Mouse (Mus musculus) ES-Bruce4 (cell line): ENCODE measurements at regions not wholly inside any gene's neighbourhood (a gene's known extent, or its start where the extent isn't known, plus 50 kb on each side); places are given as distances from the start of the nearest gene placed in this dataset.

ENCODE experiments used
- H3K27ac ChIP-seq: 2 replicates; pipeline ENCODE4 v1.5.1; 2012; ENCODE audit warnings: low read length, inconsistent platforms; ENCODE audit not compliant: insufficient read depth
- H3K27me3 ChIP-seq: 2 replicates; pipeline ENCODE4 v1.6.1; 2012; ENCODE audit warnings: mild to moderate bottlenecking, low read length, inconsistent platforms; ENCODE audit not compliant: control insufficient read depth, poor library complexity, insufficient read depth, severe bottlenecking
- H3K36me3 ChIP-seq: 2 replicates; pipeline ENCODE4 v1.6.1; 2012; ENCODE audit warnings: inconsistent platforms, mild to moderate bottlenecking, low read length, moderate library complexity; ENCODE audit not compliant: control insufficient read depth, poor library complexity, insufficient read depth, severe bottlenecking
- H3K4me1 ChIP-seq: one replicate; pipeline ENCODE4 v1.8.1; 2011; ENCODE audit warnings: low read length; ENCODE audit not compliant: control insufficient read depth, insufficient read depth
- H3K4me3 ChIP-seq: 2 replicates; pipeline ENCODE4 v1.5.1; 2011; ENCODE audit warnings: low read depth, mild to moderate bottlenecking, low read length
- H3K9ac ChIP-seq: 2 replicates; pipeline ENCODE4 v1.6.1; 2012; ENCODE audit warnings: low read depth, mild to moderate bottlenecking, inconsistent platforms; ENCODE audit not compliant: poor library complexity, severe bottlenecking
- H3K9me3 ChIP-seq: replicated peaks from 2 replicates; pipeline ENCODE4 v1.6.1; 2012; ENCODE audit warnings: mild to moderate bottlenecking, low read length, inconsistent platforms; ENCODE audit not compliant: control insufficient read depth, poor library complexity, insufficient read depth, severe bottlenecking
- CTCF ChIP-seq: IDR thresholded peaks from one replicate; pipeline ENCODE4 v1.8.1; 2011; ENCODE audit warnings: low read depth, low read length
- EP300 ChIP-seq: IDR thresholded peaks from 2 replicates; pipeline ENCODE4 v1.6.1; 2011; ENCODE audit warnings: low read depth, low read length; ENCODE audit not compliant: insufficient read depth
- POLR2A ChIP-seq: IDR thresholded peaks from one replicate; pipeline ENCODE4 v1.8.1; 2011; ENCODE audit warnings: low read length; ENCODE audit not compliant: insufficient read depth

GRCm38 (mm10) chr19:59673537-59673936 lies 215.4 kb downstream of the Emx2 start:
- no peak for TF ChIP-seq CTCF
- TF ChIP-seq POLR2A, result no peak
- no peak for TF ChIP-seq EP300
- Histone ChIP-seq H3K4me3 (no peak overlapping the region), H3K27ac (no peak overlapping the region), H3K9me3 (no peaks in the 10 kb centered on the region), H3K27me3 (no peaks in the 10 kb centered on the region), H3K4me1 (no peaks in the 10 kb centered on the region), H3K9ac (no peak overlapping the region), H3K36me3 (no peaks in the 10 kb centered on the region)

DNA sequence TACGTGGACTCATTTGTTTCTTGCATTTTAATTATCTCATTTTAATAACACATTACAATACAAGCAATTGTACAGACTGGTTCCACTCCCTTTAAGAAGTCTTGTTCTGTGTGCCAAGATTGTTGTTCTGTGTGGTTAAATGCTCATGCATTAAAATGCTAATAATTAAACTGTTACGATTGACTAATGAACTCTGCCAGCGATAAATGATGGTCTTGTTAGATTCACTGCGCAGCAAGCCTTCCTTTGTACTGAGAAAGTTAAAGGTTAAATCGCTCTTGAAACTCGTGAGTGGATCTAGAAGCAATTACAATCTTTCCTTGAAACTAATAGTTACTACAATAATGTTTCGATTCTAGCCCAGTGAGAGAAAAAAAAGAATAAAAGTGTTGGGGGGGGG lies 221.0 kb downstream of the Emx2 start:
- no peak overlapping the region for H3K27ac ChIP-seq
- no peak overlapping the region for H3K9ac ChIP-seq
- no peaks in the 10 kb centered on the region for H3K9me3 ChIP-seq
- no peak overlapping the region for H3K4me3 ChIP-seq
- no peaks in the 10 kb centered on the region for H3K36me3 ChIP-seq
- TF ChIP-seq CTCF (no peak), EP300 (no peak), POLR2A (no peak)
- H3K4me1 ChIP-seq, result no peaks in the 10 kb centered on the region
- H3K27me3 ChIP-seq, result no peaks in the 10 kb centered on the region

DNA sequence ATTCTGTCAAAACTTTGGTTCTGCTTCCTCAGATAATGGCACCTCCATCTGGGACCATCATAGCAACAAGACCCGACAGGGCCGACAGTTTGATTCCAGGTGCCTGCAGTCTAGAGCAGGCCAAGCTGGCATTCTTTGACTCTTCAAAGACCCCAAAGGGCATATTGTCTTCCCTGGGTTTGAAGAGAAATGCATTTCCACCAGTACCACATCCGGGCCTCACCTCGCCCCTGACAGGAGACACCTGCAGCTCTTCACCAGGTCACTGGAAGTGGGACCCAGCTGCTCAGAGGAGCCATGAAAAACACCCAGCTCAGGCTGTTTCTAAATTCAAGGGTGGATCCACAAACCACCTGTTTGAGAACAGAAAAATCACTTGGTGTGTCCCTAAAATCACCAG lies 222.2 kb downstream of the Emx2 start:
- Histone ChIP-seq H3K4me1 (no peaks in the 10 kb centered on the region), H3K4me3 (no peak overlapping the region), H3K9me3 (no peaks in the 10 kb centered on the region), H3K27me3 (no peaks in the 10 kb centered on the region), H3K27ac (no peak overlapping the region), H3K36me3 (no peaks in the 10 kb centered on the region), H3K9ac (no peak overlapping the region)
- TF ChIP-seq EP300 (no peak), POLR2A (no peak), CTCF (no peak)

DNA sequence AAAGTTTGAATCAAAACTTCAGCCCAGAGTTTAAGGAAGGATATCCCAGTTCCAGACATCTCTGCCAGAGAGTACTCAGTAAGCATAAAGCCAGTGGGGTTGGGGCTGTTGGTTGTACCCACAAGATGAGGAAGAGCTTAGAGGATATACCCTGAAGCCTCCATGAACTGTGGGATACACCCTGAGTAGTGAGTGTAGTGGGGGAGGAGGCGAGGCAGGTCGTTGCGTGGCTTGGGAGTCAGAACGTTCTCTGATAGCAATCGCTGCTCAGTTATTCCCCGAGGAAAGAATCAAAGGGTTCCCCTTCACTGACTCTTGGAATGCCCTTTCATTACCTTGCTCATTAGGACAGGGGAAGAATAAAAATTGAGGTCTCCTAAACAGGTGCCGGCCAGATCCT lies 226.1 kb downstream of the Emx2 start:
- Histone ChIP-seq H3K4me3 (no peak overlapping the region), H3K9me3 (no peaks in the 10 kb centered on the region), H3K36me3 (no peaks in the 10 kb centered on the region), H3K27ac (no peak overlapping the region), H3K4me1 (no peaks in the 10 kb centered on the region), H3K27me3 (no peaks in the 10 kb centered on the region), H3K9ac (no peak overlapping the region)
- no peak for TF ChIP-seq CTCF
- TF ChIP-seq POLR2A, result no peak
- TF ChIP-seq EP300, result no peak

- Histone ChIP-seq H3K4me3 (no peak overlapping the region), H3K4me1 (no peaks in the 10 kb centered on the region), H3K9ac (no peak overlapping the region), H3K9me3 (no peaks in the 10 kb centered on the region), H3K27me3 (no peaks in the 10 kb centered on the region), H3K27ac (no peak overlapping the region), H3K36me3 (no peaks in the 10 kb centered on the region)
- TF ChIP-seq POLR2A, result no peak
- TF ChIP-seq CTCF, result no peak
Observed at GRCm38 (mm10) chr19:59685826-59686717, 227.9 kb downstream of the Emx2 start.

DNA sequence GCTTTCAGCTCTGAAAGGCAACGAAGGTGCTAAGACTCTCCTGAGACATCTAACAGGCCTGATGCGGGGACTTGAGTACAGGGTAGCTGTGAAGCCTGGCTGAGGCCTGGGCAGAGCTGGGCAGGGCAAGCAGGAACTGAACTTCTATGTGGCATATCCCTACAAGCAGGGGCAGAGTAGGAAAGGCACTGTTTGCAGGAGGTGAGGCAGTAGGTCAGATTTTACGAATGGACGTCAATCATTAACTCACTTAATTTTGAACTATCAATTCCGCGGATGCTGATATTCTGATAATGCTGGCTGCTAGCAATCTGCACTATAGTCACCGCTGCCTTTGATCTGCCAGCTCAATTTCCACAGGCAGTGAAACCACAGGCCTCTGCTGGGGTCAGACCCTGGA lies 229.0 kb downstream of the Emx2 start:
- Histone ChIP-seq H3K4me3 (no peak overlapping the region), H3K27ac (no peak overlapping the region), H3K9me3 (no peaks in the 10 kb centered on the region), H3K36me3 (no peaks in the 10 kb centered on the region), H3K4me1 (no peaks in the 10 kb centered on the region), H3K27me3 (no peaks in the 10 kb centered on the region), H3K9ac (no peak overlapping the region)
- TF ChIP-seq POLR2A, result no peak
- TF ChIP-seq CTCF, result no peak
- no peak for TF ChIP-seq EP300
